Mouse (Mus musculus) neural tube, embryonic 13.5 days (tissue): ENCODE measurements around the gene Arid3c. TPM values are rescaled to one million over a fixed set of nuclear protein-coding genes. Genes with fewer than 3 reads are reported as not detected.
"Not testable (repeated sequence)": the region's sequence is repeated elsewhere in the genome, so short reads cannot be mapped to it uniquely, and the experiment has no call there.

ENCODE experiments used
- ATAC-seq: fragments of 200-750 bp; cut with Nextera tagmentation; 2 replicates; pipeline ENCODE4 v1.8.0; 2017; ENCODE audit warnings: low read depth, mild to moderate bottlenecking, moderate TSS enrichment, moderate library complexity
- H3K27ac ChIP-seq: fragments of 300-500 bp; sonication (generic); replicated peaks from 2 replicates; pipeline ENCODE4 v1.5.1; 2015; ENCODE audit warnings: moderate library complexity, mild to moderate bottlenecking, inconsistent platforms
- H3K27me3 ChIP-seq: fragments of 300-500 bp; sonication (generic); 2 replicates; pipeline ENCODE4 v1.6.1; 2015; ENCODE audit warnings: mild to moderate bottlenecking, inconsistent platforms
- H3K36me3 ChIP-seq: fragments of 300-500 bp; sonication (generic); 2 replicates; pipeline ENCODE4 v1.6.1; 2015; ENCODE audit warnings: mild to moderate bottlenecking, inconsistent platforms
- H3K4me1 ChIP-seq: fragments of 300-500 bp; sonication (generic); replicated peaks from 2 replicates; pipeline ENCODE4 v1.6.1; 2015; ENCODE audit warnings: inconsistent platforms
- H3K4me2 ChIP-seq: fragments of 300-500 bp; sonication (generic); 2 replicates; pipeline ENCODE4 v1.6.1; 2015; ENCODE audit warnings: inconsistent platforms, mild to moderate bottlenecking, moderate library complexity
- H3K4me3 ChIP-seq: fragments of 300-500 bp; sonication (generic); 2 replicates; pipeline ENCODE4 v1.5.1; 2015; ENCODE audit warnings: mild to moderate bottlenecking, inconsistent platforms
- H3K9ac ChIP-seq: fragments of 300-500 bp; sonication (generic); 2 replicates; pipeline ENCODE4 v1.6.1; 2015; ENCODE audit warnings: moderate library complexity, mild to moderate bottlenecking, inconsistent platforms
- H3K9me3 ChIP-seq: fragments of 300-500 bp; sonication (generic); 2 replicates; pipeline ENCODE4 v1.6.1; 2016; ENCODE audit warnings: inconsistent platforms
- WGBS: fragments of 180-500 bp; shearing (Covaris S2); methylation state at CpG from one replicate; pipeline ENCODE4 v1.1.7; 2015; 5-methylcytosine and 5-hydroxymethylcytosine counted together
- polyA plus RNA-seq: library from polyadenylated mRNA; unstranded; fragments of >200 nt; fragmentation: Nextera tagmentation; extraction: Ambion mirVana; gene quantifications from 2 replicates; pipeline ENCODE4 v1.2.1, GENCODE M21; 2015

Arid3c gene
- polyA plus RNA-seq, 1 experiment from 2014 or later = 2.2 TPM

GRCm38 (mm10) chr4:41699783-41700182 is 31.2 kb downstream of the Arid3c start, which contains the start of gene Il11ra1:
Il11ra1 (plus strand) TSS chr4:41699989.
- not testable (repeated sequence) for H3K27me3 ChIP-seq, H3K4me1 ChIP-seq, H3K27ac ChIP-seq, H3K9me3 ChIP-seq, ATAC-seq, H3K36me3 ChIP-seq, H3K4me3 ChIP-seq, H3K9ac ChIP-seq
- 89% methylated on average over 10 of the region's 10 CpGs for WGBS
- peak within 1 kb of the TSS; percentile 37; the same call in 1 of the 2 replicates for H3K4me2 ChIP-seq

- H3K9ac ChIP-seq, H3K36me3 ChIP-seq, H3K4me1 ChIP-seq, H3K9me3 ChIP-seq, ATAC-seq, H3K27me3 ChIP-seq, H3K4me3 ChIP-seq, H3K27ac ChIP-seq: not testable (repeated sequence)
- peak overlapping the region; percentile 37 for H3K4me2 ChIP-seq
- WGBS = 4% methylated on average over 21 of the region's 32 CpGs
Measured at GRCm38 (mm10) chr4:41698421-41699016, 32.4 kb downstream of the Arid3c start.

- not testable (repeated sequence) for H3K36me3 ChIP-seq, ATAC-seq, H3K27ac ChIP-seq, H3K4me1 ChIP-seq, H3K27me3 ChIP-seq, H3K9me3 ChIP-seq, H3K9ac ChIP-seq
- H3K4me2 ChIP-seq = peak within 1 kb of the TSS; percentile 41
- 24% methylated on average over 27 of the region's 40 CpGs for WGBS
- peak within 1 kb of the TSS; percentile 27; the same call in 1 of the 2 replicates for H3K4me3 ChIP-seq
Measured at GRCm38 (mm10) chr4:41696930-41697841, 33.8 kb downstream of the Arid3c start, which contains the start of gene Cntfr. Cntfr (minus strand) TSS chr4:41697089.

- not testable (repeated sequence) for H3K9me3 ChIP-seq, H3K27me3 ChIP-seq, H3K4me3 ChIP-seq, H3K4me1 ChIP-seq, ATAC-seq, H3K36me3 ChIP-seq, H3K9ac ChIP-seq, H3K27ac ChIP-seq, H3K4me2 ChIP-seq
- WGBS = 10% methylated on average over 15 of the region's 15 CpGs
Measured at GRCm38 (mm10) chr4:41696452-41696851, 34.5 kb downstream of the Arid3c start.

- ATAC-seq, H3K27ac ChIP-seq, H3K9me3 ChIP-seq, H3K4me1 ChIP-seq, H3K9ac ChIP-seq, H3K27me3 ChIP-seq, H3K36me3 ChIP-seq: not testable (repeated sequence)
- WGBS = 1% methylated on average over 21 of the region's 38 CpGs
- H3K4me3 ChIP-seq = peak overlapping the region; percentile 27
- H3K4me2 ChIP-seq = peak overlapping the region; percentile 41
Measured at GRCm38 (mm10) chr4:41695800-41696199, 35.1 kb downstream of the Arid3c start.

GRCm38 (mm10) chr4:41693511-41693910 is 37.4 kb downstream of the Arid3c start:
- H3K9me3 ChIP-seq, H3K36me3 ChIP-seq, ATAC-seq, H3K27me3 ChIP-seq, H3K9ac ChIP-seq, H3K27ac ChIP-seq: not testable (repeated sequence)
- 4% methylated on average over 4 of the region's 4 CpGs for WGBS
- Histone ChIP-seq H3K4me3 (peak overlapping the region; percentile 17), H3K4me1 (peaks cover 14% of the 10 kb centered on the region), H3K4me2 (peak overlapping the region; percentile 48)

- no CpG with 5 or more reads among the region's 4 CpGs for WGBS
- H3K4me1 ChIP-seq = peaks cover 22% of the 10 kb centered on the region
- H3K9ac ChIP-seq, H3K4me3 ChIP-seq, H3K36me3 ChIP-seq, H3K4me2 ChIP-seq, ATAC-seq, H3K27me3 ChIP-seq, H3K27ac ChIP-seq, H3K9me3 ChIP-seq: not testable (repeated sequence)
Measured at GRCm38 (mm10) chr4:41690014-41690413, 40.9 kb downstream of the Arid3c start.

GRCm38 (mm10) chr4:41688562-41688961 is 42.4 kb downstream of the Arid3c start:
- H3K27me3 ChIP-seq, ATAC-seq, H3K36me3 ChIP-seq, H3K9me3 ChIP-seq, H3K4me3 ChIP-seq, H3K4me2 ChIP-seq, H3K9ac ChIP-seq: not testable (repeated sequence)
- 29% methylated on average over 1 of the region's 1 CpGs for WGBS
- Histone ChIP-seq H3K27ac (peak overlapping the region; percentile 74; the same call in 1 of the 2 replicates), H3K4me1 (peaks cover 26% of the 10 kb centered on the region)

- not testable (repeated sequence) for H3K4me2 ChIP-seq, H3K9me3 ChIP-seq, H3K4me3 ChIP-seq, H3K9ac ChIP-seq, ATAC-seq, H3K36me3 ChIP-seq, H3K27me3 ChIP-seq
- WGBS = 15% methylated on average over 9 of the region's 10 CpGs
- Histone ChIP-seq H3K4me1 (peaks cover 36% of the 10 kb centered on the region), H3K27ac (peak overlapping the region; percentile 52)
Measured at GRCm38 (mm10) chr4:41685882-41686492, 45.0 kb downstream of the Arid3c start.

- Histone ChIP-seq H3K4me2 (peak overlapping the region; percentile 43), H3K27ac (peak overlapping the region; percentile 65; the same call in 1 of the 2 replicates), H3K4me1 (peaks cover 44% of the 10 kb centered on the region)
- ATAC-seq = peak; percentile 20
- H3K9ac ChIP-seq, H3K27me3 ChIP-seq, H3K36me3 ChIP-seq, H3K4me3 ChIP-seq, H3K9me3 ChIP-seq: not testable (repeated sequence)
- 0% methylated on average over 11 of the region's 14 CpGs for WGBS
Measured at GRCm38 (mm10) chr4:41684931-41685453, 46.0 kb downstream of the Arid3c start.

GRCm38 (mm10) chr4:41684131-41684930 is 46.6 kb downstream of the Arid3c start:
- peak overlapping the region; percentile 10; the same call in 1 of the 2 replicates for H3K4me3 ChIP-seq
- not testable (repeated sequence) for H3K27me3 ChIP-seq, H3K9me3 ChIP-seq, H3K36me3 ChIP-seq
- H3K9ac ChIP-seq = 0 out of 2 replicates have a peak overlapping the region, but pooled peaks have one; percentile 41
- H3K4me1 ChIP-seq = peaks cover 51% of the 10 kb centered on the region
- WGBS = 3% methylated on average over 23 of the region's 27 CpGs
- peak overlapping the region; percentile 82 for H3K27ac ChIP-seq
- peak; percentile 36 for ATAC-seq
- H3K4me2 ChIP-seq = peak overlapping the region; percentile 43
